Mouse (Mus musculus): ENCODE results near the gene Ajuba.

Ajuba gene

DNA sequence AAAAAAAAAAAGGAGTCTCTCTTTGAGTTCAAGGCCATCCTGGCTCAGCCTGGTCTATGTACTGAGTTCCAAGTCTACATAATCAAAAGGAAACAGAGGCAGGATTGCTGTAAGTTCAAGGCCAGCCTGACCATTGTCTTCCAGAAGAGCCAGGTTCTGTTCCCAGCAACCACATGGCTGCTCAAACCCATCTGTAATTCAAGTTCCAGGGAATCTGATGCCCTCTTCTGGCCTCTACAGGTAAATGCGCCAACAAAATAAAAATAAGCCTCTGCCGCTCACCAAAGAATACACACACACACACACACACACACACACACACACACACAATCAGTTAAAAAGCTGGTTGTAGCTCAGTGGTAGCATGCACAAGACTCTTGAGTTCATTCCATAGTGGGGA lies 38.8 kb downstream of the Ajuba start:
- no peak for DNase-seq

DNA sequence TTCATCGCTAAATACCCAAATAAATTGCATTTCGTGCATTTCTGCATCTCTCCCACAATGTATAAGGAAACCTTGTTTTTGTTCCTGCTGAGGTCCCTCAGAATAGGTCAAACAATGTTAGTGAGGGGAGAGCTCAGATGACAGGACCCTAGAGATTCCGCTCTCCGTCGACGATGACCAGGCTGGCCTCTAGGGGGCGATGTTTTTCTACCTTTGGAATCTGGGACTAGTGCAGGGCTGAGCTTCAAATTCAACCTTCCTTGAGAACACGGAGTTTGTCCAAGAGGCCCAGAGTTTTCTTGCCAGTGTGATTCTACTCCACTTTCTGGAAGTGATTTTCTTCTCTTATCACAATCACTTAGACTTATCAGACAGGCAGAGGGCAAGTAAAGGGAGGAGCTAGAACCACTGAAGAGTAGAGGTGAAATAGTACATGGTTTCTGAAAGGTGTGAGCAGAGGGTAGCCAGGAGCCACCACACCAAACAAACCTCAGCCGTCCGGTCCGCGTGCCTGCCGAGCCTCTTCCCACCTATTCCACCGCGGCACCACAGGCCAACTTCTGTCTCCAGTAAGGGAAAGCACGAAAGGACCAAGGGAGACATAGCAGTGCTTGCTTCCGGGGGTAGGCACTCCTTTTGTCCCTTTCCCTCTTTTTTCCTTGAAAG lies 48.8 kb downstream of the Ajuba start:
- DNase-seq: peak; percentile 85 to 90

- DNase-seq: peak in 1 of 2 experiments; percentile 32
Measured at GRCm38 (mm10) chr14:54528007-54528393, 49.4 kb downstream of the Ajuba start.

GRCm38 (mm10) chr14:54527227-54528006 lies 49.9 kb downstream of the Ajuba start:
- peak; percentile 73 to 82 for DNase-seq

DNA sequence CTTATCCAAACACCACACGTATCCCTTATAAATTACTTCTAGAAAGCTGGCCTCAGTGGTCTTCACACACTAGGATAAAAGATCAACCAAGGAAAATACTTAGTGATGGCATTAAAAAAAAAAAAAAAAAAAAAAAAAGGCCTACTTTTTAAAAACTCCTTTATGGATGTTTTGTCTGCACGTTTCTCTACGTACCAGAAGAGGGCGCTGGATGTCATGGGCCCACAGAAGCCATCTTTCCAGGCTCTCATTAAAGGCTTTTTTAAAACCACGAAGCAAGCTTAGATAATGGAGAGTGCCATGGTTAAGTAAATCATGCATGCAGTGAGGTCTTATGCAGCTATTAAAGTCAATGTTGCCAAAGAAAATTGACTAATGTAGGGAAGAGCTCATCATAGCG lies 53.8 kb downstream of the Ajuba start:
- DNase-seq: no peak
